Mouse (Mus musculus) urinary bladder, adult 2 months (tissue): Measurements from ENCODE around the gene Ahsg. TPM values are rescaled to one million over a fixed set of nuclear protein-coding genes. Genes with fewer than 3 reads are reported as not detected.
A peak's percentile ranks its signal among the peaks of the same experiment; 100 is the strongest.

Experiments used
- DNase-seq: peaks from one replicate; pipeline ENCODE4 v3.0.0; 2022; ENCODE audit warnings: low spot score
- polyA plus RNA-seq: library from polyadenylated mRNA; depleted of rRNA; stranded (reverse); fragments of >200 nt; gene quantifications from 2 replicates; pipeline ENCODE4 v1.2.3, GENCODE M21; 2012

Gene Ahsg
- polyA plus RNA-seq, 1 experiment: 0.21 TPM

DNA sequence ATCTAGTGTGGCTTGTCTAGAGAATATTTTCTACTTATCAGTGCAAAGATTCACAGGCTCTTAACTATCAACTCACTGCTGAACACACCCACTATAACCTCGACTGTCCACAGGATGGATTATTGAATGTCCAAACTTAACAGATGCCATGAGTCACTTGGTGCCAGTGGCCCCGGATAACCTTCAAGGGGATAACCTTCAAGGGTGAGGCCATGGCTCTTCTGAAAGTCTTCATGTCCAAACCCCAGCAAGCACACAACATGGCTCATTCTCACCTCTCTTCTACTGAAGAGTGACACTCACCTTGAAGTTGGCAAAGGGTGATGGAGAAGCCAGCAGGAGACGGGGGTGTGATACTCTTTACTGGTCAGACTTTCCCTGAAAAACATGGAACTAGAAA lies 4.4 kb upstream of the Ahsg start:
- DNase-seq: no peak

DNA sequence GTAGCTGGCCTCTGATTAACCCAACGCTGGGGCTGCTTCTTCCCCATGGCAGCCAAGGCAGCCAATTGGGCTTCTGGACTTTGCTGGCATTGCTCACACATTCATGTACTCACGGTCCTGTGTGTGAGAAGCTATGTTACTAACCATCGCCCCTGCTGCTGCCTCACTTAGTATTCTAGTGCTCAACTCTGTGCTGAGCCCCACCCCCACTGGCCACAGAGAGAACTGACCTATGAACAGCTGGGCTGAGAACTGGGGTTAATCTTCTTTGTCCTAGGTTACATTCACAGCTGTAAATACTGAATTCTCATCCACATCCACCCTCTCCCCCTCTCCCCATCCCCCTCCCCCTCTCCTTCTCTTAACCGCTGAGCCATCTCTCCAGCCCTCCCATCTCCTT lies 2.2 kb upstream of the Ahsg start:
- DNase-seq: no peak

DNA sequence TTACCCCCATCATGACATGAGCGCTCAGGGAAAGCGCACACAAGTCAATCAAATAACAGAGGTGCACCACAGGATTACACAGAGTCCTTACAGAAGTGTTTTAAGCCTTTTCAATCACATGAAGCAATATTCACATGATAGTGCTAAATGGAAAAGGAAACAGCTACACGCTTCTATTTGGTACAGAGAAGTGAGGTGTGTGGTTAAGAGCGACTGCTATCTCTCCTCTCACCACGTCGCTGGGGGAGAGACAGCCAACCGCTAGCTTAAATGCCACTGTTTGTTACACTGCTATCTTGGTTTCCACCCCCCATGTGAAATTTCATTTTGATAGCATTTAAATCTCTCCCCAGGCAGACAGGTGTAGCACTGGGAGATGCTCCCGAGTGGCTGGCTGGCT lies 1.4 kb upstream of the Ahsg start:
- no peak for DNase-seq

DNA sequence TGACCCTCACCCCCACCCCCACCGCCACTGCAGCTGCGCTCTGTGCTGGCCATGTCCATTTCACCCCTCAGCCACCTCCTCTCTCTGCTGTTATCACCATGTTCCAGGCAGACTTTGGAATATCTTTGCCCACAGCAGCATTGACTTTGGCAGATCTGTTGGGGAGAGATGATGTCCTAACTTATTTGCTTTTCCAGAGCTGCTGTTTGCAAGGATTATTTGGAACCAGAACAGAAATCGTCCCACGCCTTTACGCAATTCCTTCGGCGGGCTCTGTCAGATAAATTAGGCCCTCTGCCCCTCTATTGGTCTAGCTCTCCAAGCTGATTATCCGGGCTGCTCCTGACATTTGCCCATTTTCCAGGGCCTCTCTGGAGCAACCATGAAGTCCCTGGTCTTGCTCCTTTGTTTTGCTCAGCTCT lies 667 bp downstream of the Ahsg start:
- no peak for DNase-seq

DNA sequence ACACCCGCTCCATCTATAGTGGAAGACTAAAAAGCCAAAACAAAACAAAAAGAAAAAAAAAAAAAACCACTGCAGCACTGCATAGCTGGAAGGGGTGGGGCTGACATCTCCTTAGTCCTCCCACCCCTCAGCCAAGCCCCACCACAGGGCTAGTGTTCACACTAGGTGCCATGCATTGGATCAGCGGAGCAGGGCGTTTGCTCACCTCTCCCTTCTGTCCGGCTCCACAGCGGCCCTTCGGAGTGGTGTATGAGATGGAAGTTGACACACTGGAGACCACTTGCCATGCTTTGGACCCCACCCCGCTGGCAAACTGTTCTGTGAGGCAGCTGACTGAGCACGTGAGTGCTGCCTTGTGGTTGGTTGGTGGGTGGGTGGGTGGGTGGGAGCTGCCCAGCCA lies 3.0 kb downstream of the Ahsg start:
- no peak for DNase-seq

DNA sequence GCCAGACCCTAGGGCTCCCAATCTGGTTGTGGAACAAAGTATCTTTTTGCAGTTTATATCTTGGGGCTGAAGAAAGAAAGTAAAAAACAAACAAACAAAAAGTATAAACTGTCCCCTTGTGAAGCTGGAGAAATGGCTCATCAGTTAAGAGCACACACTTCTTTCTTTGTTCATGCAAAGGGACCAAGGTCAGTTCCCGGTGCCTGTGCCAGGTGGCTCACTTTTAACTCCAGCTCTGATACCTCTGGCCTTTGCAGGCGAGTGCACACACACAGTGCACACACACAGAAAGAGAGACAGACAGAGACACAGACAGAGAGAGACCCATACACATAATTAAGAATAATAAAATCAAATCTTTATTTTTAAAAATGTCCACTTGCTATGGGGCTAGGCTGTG lies 5.5 kb downstream of the Ahsg start:
- no peak for DNase-seq

DNA sequence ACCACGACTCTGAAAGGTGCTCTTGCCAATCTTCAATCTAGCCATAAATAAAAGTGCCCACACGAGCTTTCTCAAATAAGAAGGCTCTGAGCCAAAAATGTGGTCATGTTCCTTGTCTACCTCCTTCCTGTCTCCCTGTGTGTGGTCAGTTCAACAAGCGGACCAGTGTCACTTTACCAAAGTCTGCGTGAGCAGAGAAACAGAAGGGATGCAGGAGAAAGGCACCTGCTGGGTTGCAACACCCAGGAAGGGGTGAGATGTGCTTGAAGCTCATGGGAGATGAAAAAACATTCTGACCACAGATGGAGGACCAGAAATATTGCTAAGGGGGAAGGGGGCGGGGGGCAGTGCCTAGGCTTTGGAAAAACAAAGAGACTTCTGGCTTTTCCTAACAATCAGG lies 8.3 kb downstream of the Ahsg start:
- DNase-seq: no peak

DNA sequence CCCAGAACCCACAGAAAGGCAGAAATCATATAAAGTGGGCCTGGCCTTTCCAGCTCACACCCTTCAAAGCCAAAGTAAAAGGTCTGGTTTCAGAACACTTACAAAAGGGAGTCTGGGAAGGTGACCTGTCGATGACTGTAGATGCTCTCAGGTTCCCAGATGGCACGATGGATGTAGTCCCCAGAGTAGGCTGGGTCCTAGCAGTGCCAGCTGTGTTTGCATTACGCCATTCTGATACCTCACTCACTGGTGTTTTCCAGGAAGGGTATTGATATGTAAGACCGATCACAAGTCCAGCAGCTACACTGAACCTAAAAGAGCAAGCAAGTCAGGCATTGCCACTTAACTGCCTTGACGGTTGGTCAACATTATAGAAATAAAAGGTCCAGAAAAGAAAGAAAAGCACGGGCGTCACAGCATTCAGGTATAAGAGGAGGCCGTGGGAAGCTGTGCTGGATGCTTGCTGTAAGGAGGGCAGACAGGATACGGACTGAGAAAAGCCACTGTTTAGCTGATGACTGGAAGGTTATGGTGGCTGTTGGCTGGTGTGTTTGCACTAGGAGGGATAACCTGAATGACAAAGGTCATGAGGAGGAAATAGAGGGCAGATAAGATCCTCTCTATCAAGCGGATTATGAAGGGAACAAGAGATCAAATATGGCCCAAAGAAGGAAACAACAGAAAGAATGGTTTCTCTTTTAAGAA lies 8.9 kb downstream of the Ahsg start:
- DNase-seq: no peak

DNA sequence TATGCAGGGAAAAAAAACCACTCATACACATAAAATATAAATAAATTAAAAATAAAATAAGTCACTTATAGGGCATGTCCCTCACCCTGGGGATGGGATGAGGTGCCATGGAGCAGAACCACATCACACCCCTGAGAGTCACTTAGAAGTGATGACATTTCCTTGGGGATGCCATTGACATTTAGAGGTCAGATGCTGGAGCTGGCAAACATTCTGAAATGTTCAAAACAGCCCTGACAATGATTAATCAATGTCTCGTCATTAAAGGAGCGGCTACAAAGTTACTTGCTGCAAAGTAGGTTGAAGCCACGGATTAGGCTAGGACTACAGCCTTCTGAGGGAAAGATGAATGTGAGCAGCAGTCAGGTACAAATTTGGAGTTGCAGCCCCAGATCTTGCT lies 10.2 kb downstream of the Ahsg start:
- no peak for DNase-seq

DNA sequence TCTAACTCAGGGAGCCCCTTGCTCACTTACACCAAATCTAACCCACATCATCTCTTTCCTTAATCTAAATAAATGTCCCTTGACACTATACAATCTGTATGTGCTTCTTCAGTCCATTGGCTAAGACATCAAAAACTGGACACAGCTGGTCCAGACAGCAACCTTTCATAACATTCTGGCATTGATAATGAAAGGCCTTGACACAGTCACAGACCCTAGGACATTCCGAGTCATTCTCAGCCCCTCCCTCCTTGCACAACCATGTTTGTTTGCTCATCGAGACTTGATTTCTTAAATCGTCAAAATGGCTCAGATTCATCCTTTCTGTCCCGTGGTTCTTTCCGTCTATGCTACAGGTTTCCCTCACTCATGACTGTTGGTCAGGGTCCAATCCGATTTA lies 18.2 kb downstream of the Ahsg start:
- DNase-seq: no peak

DNA sequence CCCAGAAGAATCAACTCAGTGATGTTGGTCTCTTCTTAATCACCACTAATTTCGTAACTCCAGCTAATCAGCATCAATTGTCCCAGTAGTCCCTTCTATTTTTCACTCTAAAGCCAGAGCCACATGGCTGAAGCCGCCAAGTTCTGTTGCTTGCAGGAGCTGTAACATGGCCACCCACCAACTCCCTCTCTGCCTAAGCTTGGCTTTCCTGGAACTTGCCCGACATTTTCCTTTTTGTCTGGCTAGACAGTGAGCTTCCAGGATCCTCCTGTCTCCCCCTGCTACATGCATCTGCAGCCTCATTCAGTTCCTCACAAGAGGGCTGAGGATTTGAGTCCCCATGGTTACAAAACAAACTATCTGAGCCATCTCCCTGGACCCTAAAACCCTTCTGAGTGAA lies 20.9 kb downstream of the Ahsg start:
- DNase-seq: no peak

DNA sequence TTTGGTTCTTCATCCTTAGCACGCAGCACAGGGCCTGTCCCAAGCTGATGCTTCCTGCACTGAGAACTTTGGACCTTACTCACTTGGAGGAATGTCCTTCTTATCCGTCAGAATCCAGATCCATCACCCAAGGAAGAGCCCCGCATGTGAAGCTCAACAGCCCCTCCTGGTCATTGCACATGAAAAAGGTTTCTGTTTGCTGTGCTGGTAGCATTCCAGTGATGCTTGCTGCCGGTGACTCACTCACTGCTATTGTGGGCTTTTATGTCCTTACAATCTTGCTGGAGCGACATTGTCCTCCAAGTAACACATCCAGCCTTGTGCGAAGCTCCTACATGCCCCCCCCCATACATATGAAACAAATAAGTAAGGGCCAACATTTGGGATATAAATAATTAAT lies 21.8 kb downstream of the Ahsg start:
- DNase-seq: no peak

DNA sequence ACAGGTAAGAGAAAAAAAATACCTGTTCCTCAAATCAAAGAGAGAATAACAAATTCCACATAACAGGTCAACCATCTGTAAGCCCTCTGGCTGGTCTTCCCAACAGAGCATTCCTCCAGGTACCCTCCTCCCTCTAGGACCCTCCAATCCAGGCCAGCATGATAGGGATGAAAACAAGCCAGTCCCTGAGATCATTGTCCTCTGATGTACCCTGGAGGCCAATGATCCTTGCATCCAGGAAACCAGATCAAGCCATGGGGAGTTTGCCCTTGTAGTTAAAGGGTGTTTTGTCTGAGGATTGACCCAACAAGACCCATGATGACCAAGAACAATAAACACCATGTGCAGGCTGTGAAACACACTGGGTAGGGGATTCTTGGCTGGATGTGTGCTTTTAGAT lies 23.2 kb downstream of the Ahsg start:
- DNase-seq: no peak

DNA sequence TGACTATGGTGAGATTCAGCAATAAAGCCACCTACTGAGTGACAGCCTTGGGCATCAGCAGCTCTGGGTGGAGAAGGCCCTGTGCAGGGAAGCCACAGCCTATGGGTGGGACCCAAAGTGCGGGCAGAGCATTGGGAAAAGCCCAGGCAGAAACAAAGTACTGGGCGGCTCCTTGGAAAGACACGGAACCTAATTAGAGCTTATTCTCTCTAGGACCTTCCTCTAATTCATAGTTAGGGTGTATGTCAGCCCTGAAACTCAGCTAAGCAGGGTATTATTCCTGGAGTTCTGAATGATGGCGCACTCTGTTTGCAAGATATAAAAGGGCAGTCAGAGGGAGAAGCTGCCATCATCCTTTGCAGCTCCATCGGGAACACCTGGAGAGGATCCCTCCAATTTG lies 27.0 kb downstream of the Ahsg start, which contains the start of gene Fetub:
Gene Fetub, plus strand, starts transcription at position 301 of the 400 bp plus-strand sequence.
- no peak for DNase-seq

DNA sequence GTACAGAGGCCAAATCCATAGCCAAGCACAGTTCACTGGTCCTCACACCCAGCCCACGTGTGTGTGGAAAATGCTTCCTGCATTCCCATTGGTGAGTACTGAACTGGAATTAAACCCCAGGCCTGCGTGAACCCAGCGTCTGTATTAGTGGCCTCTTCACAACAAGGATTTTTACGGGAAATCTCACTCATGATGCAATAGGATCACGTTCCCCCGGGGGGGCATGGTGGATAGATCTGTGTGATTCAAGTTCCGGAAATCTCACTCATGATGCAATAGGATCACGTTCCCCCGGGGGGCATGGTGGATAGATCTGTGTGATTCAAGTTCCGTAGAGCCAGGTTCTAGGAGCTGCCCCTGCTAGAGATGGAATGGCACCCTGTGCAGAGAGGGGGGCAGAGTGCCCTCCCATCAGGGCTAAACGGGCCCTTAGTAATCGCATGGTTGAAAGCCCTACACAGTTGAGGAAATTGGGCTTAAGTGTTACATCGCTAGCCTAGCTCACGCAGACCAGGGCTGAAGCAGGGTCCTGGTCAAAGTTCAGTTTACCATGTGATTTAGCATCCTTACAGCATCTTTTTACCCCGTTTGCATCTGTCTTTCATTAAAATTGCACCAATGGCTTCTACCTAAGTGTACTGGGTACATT lies 27.7 kb downstream of the Ahsg start:
- no peak for DNase-seq

DNA sequence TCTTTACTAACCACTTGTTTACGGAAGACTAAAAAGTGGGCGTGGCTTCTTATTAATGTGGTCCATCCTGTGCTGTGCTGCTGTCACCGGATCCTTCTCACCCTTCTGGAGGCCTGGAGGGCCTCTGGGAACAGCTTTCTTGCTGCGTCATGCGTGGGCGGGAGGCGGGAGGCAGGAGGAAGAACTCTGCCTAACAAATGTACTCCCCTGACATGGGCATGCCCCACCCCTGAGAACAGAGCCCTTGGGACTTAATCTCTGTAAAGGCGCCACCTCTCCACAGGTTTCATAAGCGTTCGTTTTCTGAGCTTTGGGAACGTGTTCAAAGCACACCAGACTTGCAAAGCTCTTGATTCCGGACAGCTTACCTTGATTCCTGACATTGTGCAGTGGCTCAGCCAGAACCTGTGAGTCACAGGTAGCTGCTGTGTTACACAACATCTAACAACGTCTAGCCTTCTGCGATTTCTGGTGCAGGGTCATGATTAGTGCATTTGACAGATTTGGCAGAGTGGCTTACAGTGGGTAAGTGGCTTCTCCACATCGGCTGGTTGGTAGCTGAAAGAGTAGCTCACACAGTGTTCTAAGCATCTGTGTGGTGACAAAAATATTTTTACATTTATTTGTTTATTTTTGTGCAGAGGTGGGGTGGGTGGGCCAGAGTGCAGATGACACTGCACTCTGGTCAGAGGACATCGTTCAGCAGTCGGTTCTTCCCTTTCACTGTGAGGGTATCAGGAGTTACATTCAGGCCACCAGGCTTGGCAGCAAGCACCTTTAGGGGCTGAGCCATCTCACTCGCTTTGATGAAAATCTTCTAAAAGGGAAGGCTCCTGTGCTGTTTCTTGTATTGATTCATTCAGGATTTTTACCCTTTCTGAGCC lies 29.1 kb downstream of the Ahsg start:
- peak; percentile 25 for DNase-seq

DNA sequence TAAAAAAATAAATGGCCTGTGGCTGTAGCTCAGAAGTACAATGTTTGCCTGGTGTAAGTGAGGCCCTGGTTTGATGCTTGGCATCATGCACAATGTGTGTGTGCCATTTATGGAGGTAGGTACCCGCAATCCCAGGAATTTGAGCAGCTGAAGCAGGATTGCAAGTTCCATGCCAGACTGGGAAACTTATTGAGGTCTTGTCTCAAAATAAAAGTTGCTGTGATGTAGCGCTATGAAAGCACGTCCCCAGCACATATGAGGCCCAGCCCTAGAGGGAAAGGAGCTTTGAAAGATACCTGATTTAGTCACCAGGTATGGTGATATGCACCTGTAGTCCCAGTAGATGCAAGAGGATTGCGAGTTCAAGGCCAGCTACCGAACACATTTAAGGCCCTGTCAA lies 30.7 kb downstream of the Ahsg start:
- no peak for DNase-seq

DNA sequence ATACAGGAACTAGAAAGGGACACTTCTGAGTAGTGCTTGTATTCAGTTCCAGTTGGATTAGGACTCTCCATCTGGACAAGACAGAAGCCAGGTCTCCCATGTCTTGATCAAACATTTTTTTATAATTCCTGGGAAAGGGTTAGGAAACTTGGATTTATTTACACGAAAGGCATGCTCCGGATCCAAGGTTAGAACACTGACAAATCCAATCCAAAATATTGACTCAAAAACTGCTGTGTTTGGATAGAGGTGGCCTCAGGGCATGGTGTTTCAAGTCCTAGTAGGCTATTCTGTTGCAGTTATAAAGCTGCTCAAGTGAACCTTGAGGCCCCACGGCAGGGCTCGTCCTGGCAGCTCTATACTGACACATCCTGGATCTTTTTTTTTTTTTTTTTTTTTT lies 31.4 kb downstream of the Ahsg start:
- DNase-seq: no peak

DNA sequence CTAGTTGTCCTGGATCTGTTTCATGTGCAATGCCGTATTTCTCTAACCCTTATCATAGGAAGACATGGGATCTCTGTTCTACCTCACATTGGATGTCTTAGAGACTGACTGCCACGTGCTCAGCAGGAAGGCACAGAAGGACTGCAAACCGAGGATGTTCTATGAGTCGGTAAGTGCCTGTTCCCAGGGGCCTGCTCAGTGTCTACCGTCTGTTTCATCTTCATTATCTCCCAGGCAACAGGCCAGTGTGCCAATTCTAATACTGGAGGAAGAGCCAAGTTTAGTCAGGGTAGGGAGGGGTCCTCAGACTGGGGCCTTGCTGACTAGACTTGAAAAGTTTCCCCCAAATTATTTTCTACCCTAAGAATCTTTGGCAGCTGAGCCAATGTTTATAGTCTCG lies 38.5 kb downstream of the Ahsg start:
- no peak for DNase-seq

DNA sequence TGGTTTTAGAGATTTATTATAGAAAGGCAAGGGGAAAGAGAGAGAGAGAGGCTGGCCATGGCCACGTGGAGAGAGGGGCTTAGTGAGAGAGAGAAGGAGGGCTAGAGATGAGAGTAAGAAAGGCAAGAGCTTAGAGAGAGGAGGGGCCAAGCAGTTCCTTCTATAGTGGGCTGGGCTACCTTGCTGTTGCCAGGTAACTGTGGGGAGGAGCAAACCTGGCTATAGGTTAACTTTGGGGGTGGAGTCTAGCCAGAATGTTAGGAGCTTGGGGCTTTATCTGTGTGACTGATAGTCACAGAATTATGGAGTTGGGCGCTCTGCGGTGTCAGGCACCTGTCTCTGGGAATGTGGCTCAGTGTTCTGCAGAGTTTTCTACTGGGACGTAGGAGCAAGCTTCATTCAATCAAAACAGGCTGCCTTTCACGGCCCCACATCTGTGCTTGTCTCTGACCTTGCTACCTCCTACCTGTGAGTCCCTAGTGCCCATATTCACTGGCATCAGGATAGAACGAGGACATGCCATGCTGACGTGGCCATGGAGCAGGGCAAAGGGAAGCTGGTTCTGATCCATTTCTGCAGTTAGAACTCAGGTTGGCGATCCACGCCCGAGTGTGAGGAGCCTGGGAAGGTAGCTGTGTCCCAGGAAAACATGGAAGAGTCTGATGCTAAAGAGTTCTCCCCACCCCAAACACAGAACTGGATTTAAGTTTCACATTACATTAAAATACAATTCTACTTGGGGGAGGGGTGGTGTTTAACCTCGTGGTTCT lies 40.5 kb downstream of the Ahsg start:
- DNase-seq: no peak

DNA sequence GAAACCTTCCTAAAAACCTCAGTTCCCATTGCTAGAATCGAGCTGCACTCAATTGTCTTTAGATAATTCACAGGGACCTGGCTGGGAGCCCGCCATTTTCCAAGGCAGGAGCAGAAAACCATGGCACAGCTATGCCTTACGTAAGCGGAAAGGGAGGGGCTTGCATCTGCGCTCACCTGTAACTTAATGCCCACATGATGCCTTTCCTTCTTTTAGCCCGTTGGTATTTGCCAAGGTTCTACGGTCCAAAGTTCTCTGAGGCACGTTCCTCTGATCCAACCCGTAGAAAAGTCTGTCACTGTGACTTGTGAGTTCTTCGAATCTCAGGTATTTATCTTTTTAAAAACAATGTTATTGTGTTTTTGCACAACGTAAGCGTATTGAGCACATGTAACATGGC lies 46.6 kb downstream of the Ahsg start:
- no peak for DNase-seq

DNA sequence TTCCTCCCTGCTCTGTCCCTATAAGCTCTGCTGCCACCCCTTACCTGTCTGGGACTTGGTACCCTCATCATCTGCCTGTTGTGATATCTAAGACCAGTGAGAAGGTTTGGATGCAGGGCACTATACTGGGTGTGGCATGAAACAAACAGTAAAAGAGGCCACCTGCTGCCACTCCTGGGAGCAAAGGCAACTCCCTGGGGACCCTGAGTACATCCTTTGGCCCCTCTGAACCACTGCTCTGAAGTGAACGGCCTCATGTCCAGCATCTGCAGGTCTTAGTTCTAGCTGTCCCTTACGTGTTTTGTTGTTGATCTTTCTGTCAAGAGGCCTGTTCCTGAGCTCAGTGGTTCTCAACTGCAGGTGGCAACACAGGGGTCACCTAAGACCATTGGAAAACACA lies 47.5 kb downstream of the Ahsg start:
- no peak for DNase-seq
